18 mouse cellular contexts compared by ENCODE assay signal in genomic region chr15:69389575-69389974, GRCm38 (mm10).
"Had no signal": no experiment of that assay in that cellular context is flagged by ENCODE, and none has a peak within 500 bp of the region (broad histone marks: within the 10 kb centered on the region; RNA-seq: fewer than 3 reads in every experiment).

No protein-coding gene starts in this region.

- ATAC-seq: liver, postnatal 0 days; midbrain, embryonic 15.5 days had no signal

- H3K4me3 ChIP-seq: layer of hippocampus, adult 2 months; limb, embryonic 12.5 days; liver, embryonic 13.5 days; lung, embryonic 15.5 days; megakaryocyte, embryonic 14.5 days; midbrain, embryonic 15.5 days; neural tube, embryonic 13.5 days; stomach, embryonic 15.5 days had no signal

- H3K4me2 ChIP-seq: limb, embryonic 12.5 days; liver, embryonic 13.5 days; lung, embryonic 15.5 days; midbrain, embryonic 11.5 days; midbrain, embryonic 15.5 days; neural tube, embryonic 13.5 days; stomach, embryonic 15.5 days had no signal

- H3K4me1 ChIP-seq: limb, embryonic 12.5 days; liver, embryonic 13.5 days; lung, embryonic 15.5 days; megakaryocyte, embryonic 14.5 days; midbrain, embryonic 15.5 days; neural tube, embryonic 13.5 days; stomach, embryonic 15.5 days had no signal

- DNase-seq: kidney, adult 9 months; kidney, postnatal 36 days; liver; liver, embryonic 13.5 days; liver, postnatal 0 days; lung, postnatal 14 days; retina, postnatal 1 day; thymus, postnatal 36 days had no signal

- H3K36me3 ChIP-seq: limb, embryonic 12.5 days; liver, embryonic 13.5 days; lung, embryonic 15.5 days; midbrain, embryonic 15.5 days; neural tube, embryonic 13.5 days; stomach, embryonic 15.5 days had no signal

- H3K9ac ChIP-seq: limb, embryonic 12.5 days; liver, embryonic 13.5 days; liver, postnatal 0 days; lung, embryonic 15.5 days; midbrain, embryonic 15.5 days; neural tube, embryonic 13.5 days; stomach, embryonic 15.5 days had no signal

- H3K9me3 ChIP-seq: limb, embryonic 12.5 days; liver, embryonic 13.5 days; lung, embryonic 15.5 days; megakaryocyte, embryonic 14.5 days; midbrain, embryonic 15.5 days; neural tube, embryonic 13.5 days; stomach, embryonic 15.5 days had no signal

- H3K27ac ChIP-seq: kidney, postnatal 0 days; layer of hippocampus, adult 2 months; limb, embryonic 12.5 days; liver, embryonic 13.5 days; lung, embryonic 15.5 days; macrophage; midbrain, embryonic 15.5 days; neural tube, embryonic 13.5 days; stomach, embryonic 15.5 days had no signal

- H3K27me3 ChIP-seq: limb, embryonic 12.5 days; liver, embryonic 13.5 days; lung, embryonic 15.5 days; megakaryocyte, embryonic 14.5 days; midbrain, embryonic 15.5 days; neural tube, embryonic 13.5 days; stomach, embryonic 15.5 days had no signal
